Mouse (Mus musculus) olfactory bulb, adult 2 months (tissue): ENCODE results near the gene Nemp2. TPM values are rescaled to one million over a fixed set of nuclear protein-coding genes. Genes with fewer than 3 reads are reported as not detected.

ENCODE experiments used
- H3K27ac ChIP-seq: fragments of 200-500 bp; 2 replicates; pipeline ENCODE4 v1.5.1; 2012; ENCODE audit warnings: low read depth, low read length; ENCODE audit not compliant: insufficient read depth
- H3K4me1 ChIP-seq: fragments of 200-500 bp; 2 replicates; pipeline ENCODE4 v1.6.1; 2012; ENCODE audit warnings: low read length; ENCODE audit not compliant: control insufficient read depth, insufficient read depth
- H3K4me3 ChIP-seq: fragments of 200-500 bp; 2 replicates; pipeline ENCODE4 v1.5.1; 2012; ENCODE audit warnings: mild to moderate bottlenecking, low read depth, low read length, moderate library complexity; ENCODE audit not compliant: insufficient read depth
- CTCF ChIP-seq: fragments of 200-500 bp; IDR thresholded peaks from 2 replicates; pipeline ENCODE4 v1.5.1; 2012; ENCODE audit warnings: low read depth, mild to moderate bottlenecking, low read length, moderate library complexity; ENCODE audit not compliant: insufficient read depth
- POLR2A ChIP-seq: fragments of 200-500 bp; IDR thresholded peaks from 2 replicates; pipeline ENCODE4 v1.6.1; 2012; ENCODE audit warnings: mild to moderate bottlenecking, low read depth, low read length, moderate library complexity; ENCODE audit not compliant: insufficient read depth
- WGBS: fragments of 180-500 bp; shearing (Covaris S2); methylation state at CpG from one replicate; pipeline ENCODE4 v1.1.7; 2018; 5-methylcytosine and 5-hydroxymethylcytosine counted together
- polyA plus RNA-seq: library from polyadenylated mRNA; stranded (reverse); fragments of >200 nt; gene quantifications from 2 replicates; pipeline ENCODE4 v1.2.4, GENCODE M21; 2012; ENCODE audit warnings: low replicate concordance; ENCODE audit not compliant: missing spikeins, insufficient read depth, insufficient read length

Gene Nemp2
- polyA plus RNA-seq, 1 experiment, result not detected

- Histone ChIP-seq H3K4me3 (no peak overlapping the region), H3K4me1 (no peaks in the 10 kb centered on the region), H3K27ac (no peak overlapping the region)
- 51% methylated on average over 1 of the region's 1 CpGs for WGBS
- TF ChIP-seq CTCF, result no peak
Measured at GRCm38 (mm10) chr1:52618217-52618616, 12.3 kb upstream of the Nemp2 start.

GRCm38 (mm10) chr1:52620442-52620841, 10.1 kb upstream of the Nemp2 start:
- TF ChIP-seq CTCF, result no peak
- no peak for TF ChIP-seq POLR2A
- no peak overlapping the region for H3K27ac ChIP-seq
- H3K4me1 ChIP-seq, result no peaks in the 10 kb centered on the region
- H3K4me3 ChIP-seq, result no peak overlapping the region

- Histone ChIP-seq H3K27ac (peak overlapping the region; percentile 84; the same call in 1 of the 2 replicates), H3K4me1 (no peaks in the 10 kb centered on the region), H3K4me3 (peak overlapping the region; percentile 94)
- under 1% methylated on average over 6 of the region's 6 CpGs for WGBS
- TF ChIP-seq POLR2A (no peak), CTCF (no peak)
Measured at GRCm38 (mm10) chr1:52630937-52631299, 415 bp downstream of the Nemp2 start.

GRCm38 (mm10) chr1:52631570-52631969, 1.1 kb downstream of the Nemp2 start:
- TF ChIP-seq CTCF, result no peak
- TF ChIP-seq POLR2A, result no peak
- no peak overlapping the region for H3K27ac ChIP-seq
- WGBS, result 66% methylated on average over 2 of the region's 2 CpGs
- no peaks in the 10 kb centered on the region for H3K4me1 ChIP-seq
- no peak overlapping the region for H3K4me3 ChIP-seq

- H3K4me1 ChIP-seq, result no peaks in the 10 kb centered on the region
- no peak overlapping the region for H3K4me3 ChIP-seq
- H3K27ac ChIP-seq, result no peak overlapping the region
- no peak for TF ChIP-seq CTCF
- no peak for TF ChIP-seq POLR2A
- 93% methylated on average over 6 of the region's 6 CpGs for WGBS
Measured at GRCm38 (mm10) chr1:52634251-52634650, 3.7 kb downstream of the Nemp2 start.

GRCm38 (mm10) chr1:52635932-52636331, 5.4 kb downstream of the Nemp2 start:
- Histone ChIP-seq H3K4me1 (no peaks in the 10 kb centered on the region), H3K27ac (no peak overlapping the region), H3K4me3 (no peak overlapping the region)
- TF ChIP-seq POLR2A, result no peak
- TF ChIP-seq CTCF, result no peak
- WGBS, result 92% methylated on average over 3 of the region's 3 CpGs

GRCm38 (mm10) chr1:52638101-52638500, 7.6 kb downstream of the Nemp2 start:
- no peak for TF ChIP-seq CTCF
- no peak for TF ChIP-seq POLR2A
- H3K27ac ChIP-seq, result no peak overlapping the region
- 87% methylated on average over 2 of the region's 2 CpGs for WGBS
- no peak overlapping the region for H3K4me3 ChIP-seq
- no peaks in the 10 kb centered on the region for H3K4me1 ChIP-seq

GRCm38 (mm10) chr1:52639090-52639489, 8.6 kb downstream of the Nemp2 start:
- H3K27ac ChIP-seq, result no peak overlapping the region
- TF ChIP-seq POLR2A (no peak), CTCF (no peak)
- H3K4me1 ChIP-seq, result no peaks in the 10 kb centered on the region
- 97% methylated on average over 7 of the region's 7 CpGs for WGBS
- no peak overlapping the region for H3K4me3 ChIP-seq

GRCm38 (mm10) chr1:52640266-52640665, 9.8 kb downstream of the Nemp2 start:
- H3K4me1 ChIP-seq, result no peaks in the 10 kb centered on the region
- H3K27ac ChIP-seq, result no peak overlapping the region
- TF ChIP-seq POLR2A (no peak), CTCF (no peak)
- H3K4me3 ChIP-seq, result no peak overlapping the region
- 89% methylated on average over 6 of the region's 6 CpGs for WGBS

- H3K27ac ChIP-seq, result no peak overlapping the region
- TF ChIP-seq POLR2A, result no peak
- no peak for TF ChIP-seq CTCF
- 88% methylated on average over 4 of the region's 4 CpGs for WGBS
Measured at GRCm38 (mm10) chr1:52640736-52641135, 10.2 kb downstream of the Nemp2 start.

More at GRCm38 (mm10) chr1:52640736-52641135, 10.2 kb downstream of the Nemp2 start:
- Histone ChIP-seq H3K4me3 (no peak overlapping the region), H3K4me1 (no peaks in the 10 kb centered on the region)
